Mouse (Mus musculus): ENCODE measurements around the gene Snrpc.

- TF ChIP-seq CTCF (IDR thresholded peaks at IDR 0.05; ENCODE audit: low read depth, low read length): no peak
- no peak for TF ChIP-seq POLR2A (IDR thresholded peaks at IDR 0.05; ENCODE audit: extremely low read depth, insufficient read depth, low read length)
Measured at GRCm38 (mm10) chr17:27871851-27872250, 33.9 kb downstream of the Snrpc start.
